Mouse (Mus musculus) spleen, adult 2 months (tissue): ENCODE measurements around the gene Zkscan14.

Experiments
- CTCF ChIP-seq: fragments of 200-500 bp; IDR thresholded peaks from 2 replicates; pipeline ENCODE4 v1.5.1; 2011; ENCODE audit warnings: mild to moderate bottlenecking, inconsistent platforms; ENCODE audit not compliant: insufficient read depth, insufficient read length, insufficient replicate concordance; ENCODE audit errors: extremely low read depth
- POLR2A ChIP-seq: fragments of 200-500 bp; IDR thresholded peaks from 2 replicates; pipeline ENCODE4 v1.6.1; 2011; ENCODE audit warnings: low read depth, low read length, inconsistent platforms

DNA sequence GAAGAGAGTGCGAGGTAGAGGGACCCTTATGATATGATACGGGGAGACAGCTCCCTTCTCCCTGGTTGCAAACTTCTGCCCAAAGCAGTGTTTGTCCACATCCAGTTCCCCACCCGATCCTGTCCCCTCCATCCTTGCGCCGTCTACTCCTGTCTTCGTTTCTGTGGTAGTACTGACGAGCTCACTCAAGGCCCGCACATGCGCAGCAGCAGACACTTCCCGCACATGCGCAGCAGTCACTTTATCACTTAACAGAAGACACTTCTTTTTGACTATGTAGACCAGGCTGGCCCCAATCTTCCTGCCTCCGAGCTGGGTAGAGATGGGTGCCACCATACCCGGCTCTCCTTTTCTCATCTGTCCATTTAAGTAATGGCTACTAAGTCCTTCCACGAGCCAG is 40.3 kb downstream of the Zkscan14 start:
- TF ChIP-seq POLR2A = no peak
- TF ChIP-seq CTCF = no peak
